Mouse (Mus musculus): ENCODE results near the gene Lamb3.

DNA sequence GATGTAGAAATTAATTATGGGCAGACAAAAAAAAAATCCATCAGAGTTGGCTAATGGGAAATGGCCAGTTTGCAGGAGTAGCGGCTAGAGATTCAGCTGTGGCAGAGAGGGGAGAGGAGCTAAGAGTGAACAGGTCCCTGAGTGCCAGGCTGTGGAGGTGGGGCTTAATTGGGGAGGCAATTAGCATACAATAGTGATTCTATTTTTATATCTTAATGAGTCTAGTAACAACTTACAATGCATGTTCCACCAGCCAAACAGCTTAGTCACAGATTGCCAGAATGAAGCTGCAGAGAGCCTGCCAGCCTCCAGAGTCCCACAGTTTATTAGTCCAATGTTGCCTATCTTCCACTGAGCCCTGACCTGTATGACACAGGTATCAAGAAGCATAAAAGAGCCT lies 119.7 kb downstream of the Lamb3 start:
- TF ChIP-seq CTCF (IDR thresholded peaks at IDR 0.05; ENCODE audit: insufficient read depth, low read length) (no peak), POLR2A (IDR thresholded peaks at IDR 0.05; ENCODE audit: borderline replicate concordance, extremely low read depth, low read depth, low read length) (no peak)

Measured in lung, adult 2 months (tissue).